Comparison of ENCODE assay signal across 10 mouse cellular contexts in the genomic region with DNA sequence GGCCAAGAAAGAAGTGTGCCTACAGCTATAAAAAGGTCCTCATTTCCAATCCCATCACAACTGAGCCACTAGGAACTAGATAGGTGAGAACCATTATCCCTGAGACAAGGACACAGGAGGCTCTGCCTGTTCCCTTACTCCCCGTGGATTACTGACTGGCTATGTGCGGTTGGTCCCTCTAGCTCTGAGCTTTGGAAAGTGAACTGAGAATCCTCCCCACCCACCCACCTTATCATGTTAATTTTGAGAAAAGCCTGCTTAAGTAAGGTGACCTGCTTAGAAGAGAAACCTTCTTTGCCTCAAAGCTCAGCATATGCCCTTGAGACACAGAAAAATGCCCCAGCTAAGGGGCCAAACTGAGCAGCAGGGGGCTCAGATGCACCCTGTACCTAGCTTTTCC. TPM values are rescaled to one million over a fixed set of nuclear protein-coding genes. Genes with fewer than 3 reads are reported as not detected.
A peak's percentile ranks its signal among the peaks of the same experiment; 100 is the strongest.
DNase-seq lines count a peak whose midpoint lies in the region; ATAC-seq and TF ChIP-seq lines count a peak whose summit lies in the region.
"Had no signal": no experiment of that assay in that cellular context is flagged by ENCODE, and none has a peak within 500 bp of the region (broad histone marks: within the 10 kb centered on the region; RNA-seq: fewer than 3 reads in every experiment).

No protein-coding gene starts in this region.

- TF ChIP-seq POLR2A in cortical plate, adult 2 months (IDR thresholded peaks at IDR 0.05; ENCODE audit: extremely low read depth, insufficient read depth, low read length): no peak

- H3K9me3 ChIP-seq in kidney, embryonic 14.5 days (ENCODE audit: control insufficient read depth, low read length): no peaks in the 10 kb centered on the region
- no peaks in the 10 kb centered on the region for H3K9me3 ChIP-seq in hindbrain, postnatal 0 days (ENCODE audit: low read length)
- H3K9me3 ChIP-seq in midbrain, embryonic 16.5 days (replicated peaks; ENCODE audit: control insufficient read depth, low read length, poor library complexity, severe bottlenecking): no peaks in the 10 kb centered on the region

- peaks cover 64% of the 10 kb centered on the region for H3K4me1 ChIP-seq in kidney, embryonic 14.5 days (ENCODE audit: control insufficient read depth, insufficient read depth, low read length)
- H3K4me1 ChIP-seq in cortical plate, adult 2 months (ENCODE audit: control insufficient read depth, insufficient read depth, low read length): peaks cover 9% of the 10 kb centered on the region
- peaks cover 42% of the 10 kb centered on the region for H3K4me1 ChIP-seq in hindbrain, postnatal 0 days (ENCODE audit: insufficient read depth, low read length)
- H3K4me1 ChIP-seq in midbrain, embryonic 16.5 days (ENCODE audit: control insufficient read depth, insufficient read depth, low read length): peaks cover 56% of the 10 kb centered on the region

- no peak for DNase-seq in kidney, adult 8-10 months
- no peak for DNase-seq in hindbrain, postnatal 0 days (ENCODE audit: low spot score)
- DNase-seq in cerebellum, postnatal 4 days (ENCODE audit: low spot score in 2 of 2): no peak
- DNase-seq in retina, postnatal 1 day: no peak
- DNase-seq: cerebellum, postnatal 36 days had no signal

- peak overlapping the region; percentile 84 for H3K4me2 ChIP-seq in kidney, embryonic 14.5 days (replicated peaks; ENCODE audit: low read depth, low read length)
- peak overlapping the region; percentile 64 for H3K4me2 ChIP-seq in hindbrain, postnatal 0 days (ENCODE audit: low read depth, low read length)
- peak overlapping the region; percentile 62 for H3K4me2 ChIP-seq in midbrain, embryonic 16.5 days (ENCODE audit: low read length)

- ATAC-seq in kidney, embryonic 14.5 days (ENCODE audit: low FRiP score, low TSS enrichment): no peak
- ATAC-seq in hindbrain, postnatal 0 days: no peak
- no peak for ATAC-seq in midbrain, embryonic 16.5 days
- ATAC-seq in granulocyte monocyte progenitor cell, adult 5-6 weeks (replicated peaks; ENCODE audit: poor library complexity, severe bottlenecking): no peak

- peak overlapping the region; percentile 96; the same call in 1 of the 2 replicates for H3K27ac ChIP-seq in kidney, embryonic 14.5 days (ENCODE audit: low read depth, low read length)
- peak overlapping the region; percentile 70; the same call in 1 of the 2 replicates for H3K27ac ChIP-seq in cortical plate, adult 2 months (ENCODE audit: insufficient read depth, low read length)
- H3K27ac ChIP-seq in hindbrain, postnatal 0 days: peak overlapping the region; percentile 98; the same call in 1 of the 2 replicates
- H3K27ac ChIP-seq in midbrain, embryonic 16.5 days (ENCODE audit: low read length): 0 out of 2 replicates have a peak overlapping the region, but pooled peaks have one; percentile 24
- H3K27ac ChIP-seq: macrophage had no signal

- TF ChIP-seq CTCF in cortical plate, adult 2 months (IDR thresholded peaks at IDR 0.05; ENCODE audit: extremely low read depth, insufficient read depth, low read length): no peak
- no peak for TF ChIP-seq CTCF in hindbrain, postnatal 0 days (IDR thresholded peaks at IDR 0.05; ENCODE audit: low read depth)

- H3K27me3 ChIP-seq in kidney, embryonic 14.5 days (ENCODE audit: control insufficient read depth, insufficient read depth, low read length): no peaks in the 10 kb centered on the region; the same call in 1 of the 2 replicates
- no peaks in the 10 kb centered on the region for H3K27me3 ChIP-seq in hindbrain, postnatal 0 days (ENCODE audit: insufficient read depth, low read length)
- H3K27me3 ChIP-seq in midbrain, embryonic 16.5 days (ENCODE audit: control insufficient read depth, insufficient read depth, low read depth, low read length): no peaks in the 10 kb centered on the region

- H3K4me3 ChIP-seq in kidney, embryonic 14.5 days (ENCODE audit: low read length): peak overlapping the region; percentile 89
- H3K4me3 ChIP-seq in cortical plate, adult 2 months (ENCODE audit: insufficient read depth, low read length): no peak overlapping the region; the same call in 1 of the 2 replicates
- no peak overlapping the region for H3K4me3 ChIP-seq in hindbrain, postnatal 0 days (ENCODE audit: low read length)
- H3K4me3 ChIP-seq in midbrain, embryonic 16.5 days (ENCODE audit: low read depth, low read length): peak overlapping the region; percentile 83; the same call in 1 of the 2 replicates

- H3K36me3 ChIP-seq in kidney, embryonic 14.5 days (ENCODE audit: control insufficient read depth, insufficient read depth, low read length): 0 out of 2 replicates have a peak, but pooled peaks cover 3% of the 10 kb centered on the region
- no peaks in the 10 kb centered on the region for H3K36me3 ChIP-seq in hindbrain, postnatal 0 days (ENCODE audit: insufficient read depth, low read length)
- no peaks in the 10 kb centered on the region for H3K36me3 ChIP-seq in midbrain, embryonic 16.5 days (ENCODE audit: control insufficient read depth, insufficient read depth, low read length)

- WGBS in kidney, embryonic 14.5 days: 53% methylated on average over 2 of the region's 2 CpGs
- WGBS in hindbrain, postnatal 0 days: 61% methylated on average over 2 of the region's 2 CpGs
- 40% methylated on average over 2 of the region's 2 CpGs for WGBS in midbrain, embryonic 16.5 days

- H3K9ac ChIP-seq in kidney, embryonic 14.5 days (ENCODE audit: low read depth, low read length): peak overlapping the region; percentile 98
- H3K9ac ChIP-seq in hindbrain, postnatal 0 days (replicated peaks; ENCODE audit: low read length): 0 out of 2 replicates have a peak overlapping the region, but pooled peaks have one; percentile 10
- H3K9ac ChIP-seq in midbrain, embryonic 16.5 days (ENCODE audit: low read depth, low read length): peak overlapping the region; percentile 99

RNA-seq across cellular contexts. Expression of a gene that starts 14.9 kb away (rescaled TPM):
- 32.2 and 34.1 TPM in 2 replicates for polyA plus RNA-seq in kidney, embryonic 14.5 days (2014; fragmentation: Nextera tagmentation; extraction: Ambion mirVana)
- 64.7 and 73.9 TPM in 2 replicates for polyA plus RNA-seq in cortical plate, adult 2 months (2012; rRNA removed)
- total RNA-seq in hindbrain, postnatal 0 days (2014; rRNA removed): 23.6 and 28.6 TPM in 2 replicates
- 21.7 and 23.7 TPM in 2 replicates for polyA plus RNA-seq in hindbrain, postnatal 0 days (2015; fragmentation: Nextera tagmentation; extraction: Ambion mirVana)
- polyA plus RNA-seq in midbrain, embryonic 16.5 days (2015; fragmentation: Nextera tagmentation; extraction: Ambion mirVana): 28.6 and 31.5 TPM in 2 replicates
- total RNA-seq in granulocyte monocyte progenitor cell, adult 5-6 weeks (2014; fragmentation: Nextera tagmentation): 33.3 and 52.1 TPM in 2 replicates
- total RNA-seq in granulocyte monocyte progenitor cell, adult 5-6 weeks (2017): 3.5 and 6.1 TPM in 2 replicates

RNA-seq across cellular contexts. Expression of a gene that starts 51.1 kb away (rescaled TPM):
- 34.4 and 36.1 TPM in 2 replicates for polyA plus RNA-seq in kidney, embryonic 14.5 days (2014; fragmentation: Nextera tagmentation; extraction: Ambion mirVana)
- polyA plus RNA-seq in cortical plate, adult 2 months (2012; rRNA removed): 140 and 155 TPM in 2 replicates
- total RNA-seq in hindbrain, postnatal 0 days (2014; rRNA removed): 84.4 and 89.3 TPM in 2 replicates
- polyA plus RNA-seq in hindbrain, postnatal 0 days (2015; fragmentation: Nextera tagmentation; extraction: Ambion mirVana): 140 and 152 TPM in 2 replicates
- polyA plus RNA-seq in midbrain, embryonic 16.5 days (2015; fragmentation: Nextera tagmentation; extraction: Ambion mirVana): 92.1 and 100 TPM in 2 replicates
- 97.0 and 99.2 TPM in 2 replicates for total RNA-seq in granulocyte monocyte progenitor cell, adult 5-6 weeks (2014; fragmentation: Nextera tagmentation)
- total RNA-seq in granulocyte monocyte progenitor cell, adult 5-6 weeks (2017): 67.6 and 71.6 TPM in 2 replicates

Comparison
In these comparisons a context has a peak if more than half of its experiments do, and no peak if none do; other contexts are left out.
1. H3K27ac ChIP-seq: peak in every context shown above with its lines; median percentile 98 in hindbrain, postnatal 0 days; 96 in kidney, embryonic 14.5 days; 70 in cortical plate, adult 2 months; 24 in midbrain, embryonic 16.5 days.
2. H3K4me3 ChIP-seq: peak in kidney, embryonic 14.5 days (single experiment) and midbrain, embryonic 16.5 days (single experiment); none in cortical plate, adult 2 months (single experiment) and hindbrain, postnatal 0 days (single experiment).
3. H3K9ac ChIP-seq: peak in every context shown above with its lines; median percentile 99 in midbrain, embryonic 16.5 days; 98 in kidney, embryonic 14.5 days; 10 in hindbrain, postnatal 0 days.
4. Peak in every context shown above with its lines, with median percentiles within 50 percentile points of each other: H3K4me2 ChIP-seq.